Mouse (Mus musculus) forebrain, embryonic 14.5 days (tissue): ENCODE results near the gene Large2. TPM values are rescaled to one million over a fixed set of nuclear protein-coding genes. Genes with fewer than 3 reads are reported as not detected.

Experiments
- ATAC-seq: fragments of 200-750 bp; cut with Nextera tagmentation; 2 replicates; pipeline ENCODE4 v1.8.0; 2017; ENCODE audit warnings: mild to moderate bottlenecking, moderate library complexity
- DNase-seq: peaks from one replicate; pipeline ENCODE4 v3.0.0-alpha.2; 2015; ENCODE audit warnings: low spot score
- H3K27ac ChIP-seq: fragments of 300-500 bp; sonication (generic); 2 replicates; pipeline ENCODE4 v1.5.1; 2014; ENCODE audit warnings: low read depth, mild to moderate bottlenecking, control low read depth, low read length, moderate library complexity
- H3K27me3 ChIP-seq: fragments of 300-500 bp; sonication (generic); replicated peaks from 2 replicates; pipeline ENCODE4 v1.6.1; 2014; ENCODE audit warnings: low read length, control low read depth, mixed read lengths; ENCODE audit not compliant: control insufficient read depth, insufficient read depth
- H3K36me3 ChIP-seq: fragments of 300-500 bp; sonication (generic); 2 replicates; pipeline ENCODE4 v1.6.1; 2014; ENCODE audit warnings: low read length, control low read depth; ENCODE audit not compliant: control insufficient read depth, insufficient read depth
- H3K4me1 ChIP-seq: fragments of 300-500 bp; sonication (generic); 2 replicates; pipeline ENCODE4 v1.6.1; 2014; ENCODE audit warnings: antibody characterized with exemption, low read length, control low read depth; ENCODE audit not compliant: control insufficient read depth, insufficient read depth
- H3K4me2 ChIP-seq: fragments of 300-500 bp; sonication (generic); 2 replicates; pipeline ENCODE4 v1.6.1; 2014; ENCODE audit warnings: mild to moderate bottlenecking, control low read depth, low read length
- H3K4me3 ChIP-seq: fragments of 300-500 bp; sonication (generic); 2 replicates; pipeline ENCODE4 v1.5.1; 2014; ENCODE audit warnings: low read depth, low read length, control low read depth
- H3K9ac ChIP-seq: fragments of 300-500 bp; sonication (generic); 2 replicates; pipeline ENCODE4 v1.6.1; 2014; ENCODE audit warnings: mild to moderate bottlenecking, low read length, control low read depth, moderate library complexity
- H3K9me3 ChIP-seq: fragments of 300-500 bp; sonication (generic); replicated peaks from 2 replicates; pipeline ENCODE4 v1.6.1; 2016; ENCODE audit warnings: low read length, control low read depth, mixed read lengths; ENCODE audit not compliant: control insufficient read depth
- WGBS: fragments of 180-500 bp; shearing (Covaris S2); extraction: QIAGEN DNeasy Blood & Tissue Kit; methylation state at CpG from one replicate; pipeline ENCODE4 v1.1.7; 2014; 5-methylcytosine and 5-hydroxymethylcytosine counted together
- polyA plus RNA-seq: library from polyadenylated mRNA; unstranded; fragments of >200 nt; fragmentation: Nextera tagmentation; extraction: Ambion mirVana; gene quantifications from 2 replicates; pipeline ENCODE4 v1.2.1, GENCODE M21; 2014

The Large2 gene
- polyA plus RNA-seq, 1 experiment from 2014 or later, result 0.99 TPM

GRCm38 (mm10) chr2:92386821-92387570 is 12.3 kb upstream of the Large2 start:
- WGBS, result 93% methylated on average over 30 of the region's 30 CpGs
- H3K4me3 ChIP-seq, result 0 out of 2 replicates have a peak overlapping the region, but pooled peaks have one; percentile 79
- no peaks in the 10 kb centered on the region for H3K9me3 ChIP-seq
- peaks cover 57% of the 10 kb centered on the region for H3K36me3 ChIP-seq
- no peak for ATAC-seq
- peak overlapping the region; percentile 84; the same call in 1 of the 2 replicates for H3K4me2 ChIP-seq
- peaks cover 33% of the 10 kb centered on the region for H3K4me1 ChIP-seq
- no peak overlapping the region for H3K27ac ChIP-seq
- no peak for DNase-seq
- H3K9ac ChIP-seq, result peak overlapping the region; percentile 89; the same call in 1 of the 2 replicates
- H3K27me3 ChIP-seq, result no peaks in the 10 kb centered on the region

GRCm38 (mm10) chr2:92385113-92386051 is 10.7 kb upstream of the Large2 start:
- Histone ChIP-seq H3K36me3 (peaks cover 72% of the 10 kb centered on the region), H3K27ac (no peak overlapping the region), H3K4me3 (no peak overlapping the region), H3K9ac (no peak overlapping the region), H3K4me2 (no peak overlapping the region), H3K9me3 (no peaks in the 10 kb centered on the region), H3K27me3 (no peaks in the 10 kb centered on the region), H3K4me1 (peaks cover 19% of the 10 kb centered on the region)
- 92% methylated on average over 22 of the region's 22 CpGs for WGBS
- DNase-seq (no peak), ATAC-seq (no peak)

GRCm38 (mm10) chr2:92384101-92384500 is 9.4 kb upstream of the Large2 start:
- Histone ChIP-seq H3K9me3 (no peaks in the 10 kb centered on the region), H3K9ac (no peak overlapping the region), H3K27ac (no peak overlapping the region), H3K4me1 (peaks cover 11% of the 10 kb centered on the region), H3K36me3 (peaks cover 85% of the 10 kb centered on the region), H3K4me2 (no peak overlapping the region), H3K27me3 (no peaks in the 10 kb centered on the region), H3K4me3 (no peak overlapping the region)
- ATAC-seq (no peak), DNase-seq (no peak)
- WGBS, result 81% methylated on average over 4 of the region's 4 CpGs

- Histone ChIP-seq H3K9me3 (no peaks in the 10 kb centered on the region), H3K4me3 (no peak overlapping the region), H3K36me3 (peaks cover 98% of the 10 kb centered on the region), H3K4me2 (no peak overlapping the region), H3K27me3 (no peaks in the 10 kb centered on the region), H3K9ac (no peak overlapping the region), H3K27ac (no peak overlapping the region), H3K4me1 (peaks cover 4% of the 10 kb centered on the region)
- 97% methylated on average over 4 of the region's 4 CpGs for WGBS
- DNase-seq (no peak), ATAC-seq (no peak)
These were observed 8.1 kb upstream of the Large2 start for GRCm38 (mm10) chr2:92382759-92383158.

GRCm38 (mm10) chr2:92381901-92382588 is 7.4 kb upstream of the Large2 start, which contains the start of gene 1700029I15Rik:
Gene 1700029I15Rik, plus strand, starts transcription at chr2:92382538.
- H3K4me2 ChIP-seq, result no peak within 1 kb of the TSS
- no peaks in the 10 kb centered on the region for H3K9me3 ChIP-seq
- whole genome bisulfite sequencing, result 90% methylated on average over 5 of the region's 5 CpGs
- H3K36me3 ChIP-seq, result peaks cover 95% of the 10 kb centered on the region
- ATAC-seq (no peak), DNase-seq (no peak)
- H3K9ac ChIP-seq, result no peak within 1 kb of the TSS
- no peak within 1 kb of the TSS for H3K4me3 ChIP-seq
- no peak within 1 kb of the TSS for H3K27ac ChIP-seq
- no peaks in the 10 kb centered on the region for H3K27me3 ChIP-seq
- H3K4me1 ChIP-seq, result no peaks in the 10 kb centered on the region

- whole genome bisulfite sequencing, result 93% methylated on average over 5 of the region's 5 CpGs
- Histone ChIP-seq H3K4me3 (no peak overlapping the region), H3K9me3 (no peaks in the 10 kb centered on the region), H3K4me2 (no peak overlapping the region), H3K27ac (no peak overlapping the region), H3K27me3 (no peaks in the 10 kb centered on the region), H3K4me1 (peaks cover 1% of the 10 kb centered on the region), H3K36me3 (peaks cover 86% of the 10 kb centered on the region), H3K9ac (no peak overlapping the region)
- ATAC-seq (no peak), DNase-seq (no peak)
These were observed 6.5 kb upstream of the Large2 start for GRCm38 (mm10) chr2:92381161-92381560.

- Histone ChIP-seq H3K27me3 (no peaks in the 10 kb centered on the region), H3K4me1 (peaks cover 7% of the 10 kb centered on the region), H3K4me2 (no peak overlapping the region), H3K9me3 (no peaks in the 10 kb centered on the region), H3K36me3 (peaks cover 80% of the 10 kb centered on the region), H3K27ac (no peak overlapping the region), H3K9ac (no peak overlapping the region), H3K4me3 (no peak overlapping the region)
- DNase-seq, result no peak
- WGBS, result 83% methylated on average over 6 of the region's 6 CpGs
- ATAC-seq, result no peak
These were observed 5.9 kb upstream of the Large2 start for GRCm38 (mm10) chr2:92380495-92381050.

GRCm38 (mm10) chr2:92379783-92380494 is 5.3 kb upstream of the Large2 start:
- Histone ChIP-seq H3K9ac (no peak overlapping the region), H3K4me1 (peaks cover 8% of the 10 kb centered on the region), H3K27ac (no peak overlapping the region), H3K4me2 (no peak overlapping the region), H3K27me3 (no peaks in the 10 kb centered on the region), H3K36me3 (peaks cover 74% of the 10 kb centered on the region), H3K9me3 (no peaks in the 10 kb centered on the region), H3K4me3 (no peak overlapping the region)
- 82% methylated on average over 17 of the region's 17 CpGs for WGBS
- DNase-seq (no peak), ATAC-seq (no peak)
